ENCODE assay signal across 11 mouse cellular contexts in genomic region chr6:55098030-55098429, GRCm38 (mm10). TPM values are rescaled to one million over a fixed set of nuclear protein-coding genes. Genes with fewer than 3 reads are reported as not detected.
DNase-seq lines count a peak whose midpoint lies in the region; ATAC-seq and TF ChIP-seq lines count a peak whose summit lies in the region.
"Had no signal": no experiment of that assay in that cellular context is flagged by ENCODE, and none has a peak within 500 bp of the region (broad histone marks: within the 10 kb centered on the region; RNA-seq: fewer than 3 reads in every experiment).

No protein-coding gene starts in this region.

- no peaks in the 10 kb centered on the region for H3K36me3 ChIP-seq in hindbrain, postnatal 0 days (ENCODE audit: insufficient read depth, low read length)
- H3K36me3 ChIP-seq in hindbrain, embryonic 16.5 days (ENCODE audit: control insufficient read depth, insufficient read depth, low read length): no peaks in the 10 kb centered on the region
- H3K36me3 ChIP-seq in liver, embryonic 12.5 days: no peaks in the 10 kb centered on the region

- 51% methylated on average over 5 of the region's 5 CpGs for WGBS in hindbrain, postnatal 0 days
- WGBS in hindbrain, embryonic 16.5 days: 55% methylated on average over 5 of the region's 5 CpGs
- 59% methylated on average over 5 of the region's 5 CpGs for WGBS in liver, embryonic 12.5 days (ENCODE audit: insufficient replicate concordance)

- TF ChIP-seq CTCF in hindbrain, postnatal 0 days (IDR thresholded peaks at IDR 0.05; ENCODE audit: low read depth): no peak

- H3K4me3 ChIP-seq in hindbrain, postnatal 0 days (ENCODE audit: low read length): no peak overlapping the region
- H3K4me3 ChIP-seq in hindbrain, embryonic 16.5 days (ENCODE audit: low read length): no peak overlapping the region
- no peak overlapping the region for H3K4me3 ChIP-seq in liver, embryonic 12.5 days

- H3K27ac ChIP-seq in hindbrain, postnatal 0 days: no peak overlapping the region
- H3K27ac ChIP-seq in hindbrain, embryonic 16.5 days (ENCODE audit: low read depth, low read length): no peak overlapping the region
- H3K27ac ChIP-seq in liver, embryonic 12.5 days: no peak overlapping the region
- H3K27ac ChIP-seq: liver, embryonic 14.5 days had no signal

- no peak overlapping the region for H3K9ac ChIP-seq in hindbrain, postnatal 0 days (replicated peaks; ENCODE audit: low read length)
- no peak overlapping the region for H3K9ac ChIP-seq in hindbrain, embryonic 16.5 days (ENCODE audit: low read depth, low read length)
- no peak overlapping the region for H3K9ac ChIP-seq in liver, embryonic 12.5 days
- H3K9ac ChIP-seq: liver, embryonic 14.5 days had no signal

- ATAC-seq in hindbrain, postnatal 0 days: no peak
- no peak for ATAC-seq in hindbrain, embryonic 16.5 days
- ATAC-seq in liver, embryonic 12.5 days: no peak
- ATAC-seq: intestine, embryonic 16.5 days had no signal

- H3K27me3 ChIP-seq in hindbrain, postnatal 0 days (ENCODE audit: insufficient read depth, low read length): no peaks in the 10 kb centered on the region
- no peaks in the 10 kb centered on the region for H3K27me3 ChIP-seq in hindbrain, embryonic 16.5 days (replicated peaks; ENCODE audit: control insufficient read depth, insufficient read depth, low read length)
- no peaks in the 10 kb centered on the region for H3K27me3 ChIP-seq in liver, embryonic 12.5 days (replicated peaks)

- no peaks in the 10 kb centered on the region for H3K4me1 ChIP-seq in hindbrain, postnatal 0 days (ENCODE audit: insufficient read depth, low read length)
- H3K4me1 ChIP-seq in hindbrain, embryonic 16.5 days (ENCODE audit: control insufficient read depth, insufficient read depth, low read depth, low read length): no peaks in the 10 kb centered on the region
- H3K4me1 ChIP-seq in liver, embryonic 12.5 days: no peaks in the 10 kb centered on the region

- H3K9me3 ChIP-seq in hindbrain, postnatal 0 days (ENCODE audit: low read length): no peaks in the 10 kb centered on the region
- no peaks in the 10 kb centered on the region for H3K9me3 ChIP-seq in hindbrain, embryonic 16.5 days (ENCODE audit: control insufficient read depth, low read length)
- no peaks in the 10 kb centered on the region for H3K9me3 ChIP-seq in liver, embryonic 12.5 days (replicated peaks)

- no peak overlapping the region for H3K4me2 ChIP-seq in hindbrain, postnatal 0 days (ENCODE audit: low read depth, low read length)
- H3K4me2 ChIP-seq in hindbrain, embryonic 16.5 days (ENCODE audit: low read length): no peak overlapping the region
- H3K4me2 ChIP-seq in liver, embryonic 12.5 days: no peak overlapping the region

- peak; percentile 49 for DNase-seq in hindbrain, postnatal 0 days (ENCODE audit: low spot score)
- peak; percentile 51 for DNase-seq in Muller cell, postnatal 12 days (ENCODE audit: inconsistent ontology term)
- DNase-seq in adrenal gland, postnatal 14 days: peak; percentile 82
- peak; percentile 21 for DNase-seq in lung, postnatal 36 days
- no peak for DNase-seq in cerebellum, adult 18-20 months
- DNase-seq: gastrocnemius, postnatal 36 days had no signal

RNA-seq across cellular contexts. Expression of gene Crhr2, which starts 34.8 kb away (rescaled TPM):
- 1.4 and 3.0 TPM in 2 replicates for total RNA-seq in hindbrain, postnatal 0 days (2014; rRNA removed)
- polyA plus RNA-seq in hindbrain, postnatal 0 days (2015; fragmentation: Nextera tagmentation; extraction: Ambion mirVana): 1.5 and 1.8 TPM in 2 replicates
- 1.4 and 1.7 TPM in 2 replicates for polyA plus RNA-seq in hindbrain, embryonic 16.5 days (2015; fragmentation: Nextera tagmentation; extraction: Ambion mirVana)
- total RNA-seq in adrenal gland, postnatal 14 days (2021): not detected in 2 replicates
- polyA plus RNA-seq in liver, embryonic 12.5 days (2016; fragmentation: Nextera tagmentation; extraction: Ambion mirVana): 0.78 and 1.0 TPM in 2 replicates
- total RNA-seq: MEL had no signal

Comparison
In these comparisons a context has a peak if more than half of its experiments do, and no peak if none do; other contexts are left out.
1. DNase-seq: peak in hindbrain, postnatal 0 days (single experiment), Muller cell, postnatal 12 days (single experiment), adrenal gland, postnatal 14 days (single experiment) and lung, postnatal 36 days (single experiment); none in cerebellum, adult 18-20 months (0 of 2).